Mouse (Mus musculus): ENCODE results near the gene Ezr.
A peak's percentile ranks its signal among the peaks of the same experiment; 100 is the strongest.

Ezr gene

DNA sequence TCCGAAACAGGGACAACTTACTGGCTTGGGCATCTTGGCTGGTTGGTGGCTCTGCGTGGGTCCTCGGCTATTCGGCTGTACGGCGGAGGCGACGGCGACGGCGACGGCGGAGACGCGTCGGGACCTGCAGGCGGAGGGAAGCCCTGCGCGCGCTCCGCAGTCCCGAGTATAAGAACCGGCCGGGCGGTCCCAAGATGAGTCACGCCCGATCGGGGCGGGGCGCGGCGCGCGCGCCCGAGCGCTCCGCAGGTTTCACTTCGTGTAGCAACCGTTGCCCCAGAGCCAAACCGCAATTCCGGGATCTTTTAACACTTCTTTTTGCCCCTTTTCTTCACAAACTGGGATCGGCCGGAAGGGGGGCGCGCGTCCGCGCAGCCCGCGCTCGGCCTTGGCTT lies at the start of gene Ezr:
Gene Ezr (minus strand): TSS at position 174 of the 395 bp plus-strand sequence.
- DNase-seq (ENCODE audit: low read depth) = peak; percentile 91

DNA sequence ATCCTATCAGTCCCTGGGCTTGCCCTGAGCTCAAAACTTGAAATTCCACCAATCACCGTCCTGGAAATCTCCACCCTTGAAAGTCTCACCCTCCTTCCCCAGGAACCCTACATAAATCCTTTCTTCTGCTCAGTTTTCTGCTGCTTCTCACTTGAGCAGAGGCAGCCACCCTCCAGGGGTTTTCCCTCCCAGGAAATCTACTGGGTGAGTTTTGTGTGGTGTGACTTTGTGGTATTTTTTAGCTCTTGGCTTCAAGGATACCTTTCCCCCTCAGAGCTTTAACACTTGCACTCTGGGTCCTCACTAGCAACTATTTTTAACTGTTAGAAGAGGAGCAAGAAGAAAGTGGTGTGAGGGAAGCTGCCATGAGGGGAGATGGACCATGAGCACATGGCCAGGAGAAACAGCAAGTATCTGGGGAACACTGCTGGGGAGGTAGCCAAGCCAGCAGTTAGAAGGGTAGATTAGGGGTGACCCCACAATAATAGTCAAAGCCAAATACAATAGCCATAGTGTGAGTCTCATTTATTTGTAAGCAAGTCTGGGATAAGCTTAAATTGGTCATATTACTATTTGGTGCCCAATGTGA lies 47.5 kb upstream of the Ezr start:
- DNase-seq (ENCODE audit: low read depth) = no peak

- DNase-seq (ENCODE audit: low read depth) = peak; percentile 27
Measured at GRCm38 (mm10) chr17:6828531-6829150, 46.1 kb upstream of the Ezr start.

- peak; percentile 91 for DNase-seq (ENCODE audit: low read depth)
Measured at GRCm38 (mm10) chr17:6827740-6828461, 45.3 kb upstream of the Ezr start.

DNA sequence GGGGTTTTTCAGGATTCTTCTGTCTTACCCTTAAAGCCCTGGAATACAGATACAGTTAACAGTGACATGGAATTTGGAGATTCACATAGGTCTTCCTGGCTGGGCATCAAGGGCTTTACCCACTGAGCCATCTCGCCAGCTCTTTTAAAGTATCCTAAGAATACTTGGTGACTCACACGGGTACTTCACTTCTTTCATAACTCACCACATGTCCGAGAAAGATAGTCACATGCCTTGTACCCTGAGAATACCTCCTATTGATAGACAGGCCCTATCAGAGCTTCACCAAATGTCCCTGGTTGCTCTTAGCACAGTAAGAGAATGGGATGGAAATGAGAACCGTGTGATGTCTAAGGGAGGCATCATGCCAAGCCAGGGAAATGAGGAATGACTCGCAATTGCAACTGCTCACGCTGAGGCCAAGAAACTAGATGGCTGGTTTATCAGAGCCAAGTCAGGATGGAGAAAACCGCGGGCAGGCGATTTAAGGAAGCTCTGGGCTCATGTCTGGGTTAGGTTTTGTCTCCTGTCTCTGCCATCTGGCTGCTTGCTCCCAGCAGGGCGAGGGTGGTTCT lies 44.7 kb upstream of the Ezr start:
- DNase-seq (ENCODE audit: low read depth) = peak; percentile 82

- no peak for DNase-seq (ENCODE audit: low read depth)
Measured at GRCm38 (mm10) chr17:6816796-6817195, 34.2 kb upstream of the Ezr start.

- DNase-seq (ENCODE audit: low read depth) = no peak
Measured at GRCm38 (mm10) chr17:6816151-6816550, 33.6 kb upstream of the Ezr start.

GRCm38 (mm10) chr17:6814656-6815055 lies 32.1 kb upstream of the Ezr start:
- DNase-seq (ENCODE audit: low read depth) = no peak

GRCm38 (mm10) chr17:6812851-6813191 lies 30.2 kb upstream of the Ezr start:
- no peak for DNase-seq (ENCODE audit: low read depth)

DNA sequence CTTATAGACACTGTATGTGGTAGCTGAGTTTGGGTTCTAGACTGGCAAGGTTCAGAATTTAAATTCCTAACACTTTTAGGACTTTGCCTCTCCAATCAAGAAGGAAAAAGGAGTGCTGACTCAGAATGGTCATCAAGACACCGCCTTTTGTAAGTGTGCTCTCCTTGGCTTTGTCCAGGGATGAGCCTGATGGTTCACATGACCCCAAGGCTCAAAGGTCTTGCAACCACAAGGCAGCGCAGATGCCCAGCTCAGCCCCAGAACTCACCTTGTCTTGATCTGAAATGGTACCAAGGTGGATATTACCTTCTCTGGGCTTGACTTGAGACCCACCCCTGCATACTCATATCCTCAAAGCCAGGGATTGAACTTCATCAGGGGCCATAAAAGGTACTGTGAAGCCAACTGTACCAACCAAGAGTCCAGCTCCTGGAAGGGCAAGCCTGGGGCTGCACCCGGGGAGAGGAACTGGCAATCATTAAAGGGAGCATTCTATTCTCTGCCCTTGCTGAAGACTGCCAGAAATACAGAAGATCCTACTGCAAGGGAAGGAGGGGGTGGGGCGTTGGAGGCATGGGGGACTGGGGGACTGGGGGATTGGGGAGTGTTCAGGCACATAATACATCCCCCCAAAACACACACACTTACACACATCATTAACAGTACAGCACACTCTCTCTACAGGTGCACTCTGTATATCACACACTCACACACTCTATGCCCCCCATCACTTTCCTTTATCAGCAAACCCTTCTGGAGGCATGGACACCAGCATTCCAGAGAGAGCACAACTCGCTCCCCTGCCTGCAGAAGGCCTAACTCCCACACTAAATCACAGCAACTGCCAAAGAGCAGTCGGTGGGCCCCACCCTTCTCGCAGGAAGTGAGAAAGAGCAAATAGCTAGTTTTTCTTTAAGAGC lies 29.6 kb upstream of the Ezr start:
- peak; percentile 31 for DNase-seq (ENCODE audit: low read depth)

DNA sequence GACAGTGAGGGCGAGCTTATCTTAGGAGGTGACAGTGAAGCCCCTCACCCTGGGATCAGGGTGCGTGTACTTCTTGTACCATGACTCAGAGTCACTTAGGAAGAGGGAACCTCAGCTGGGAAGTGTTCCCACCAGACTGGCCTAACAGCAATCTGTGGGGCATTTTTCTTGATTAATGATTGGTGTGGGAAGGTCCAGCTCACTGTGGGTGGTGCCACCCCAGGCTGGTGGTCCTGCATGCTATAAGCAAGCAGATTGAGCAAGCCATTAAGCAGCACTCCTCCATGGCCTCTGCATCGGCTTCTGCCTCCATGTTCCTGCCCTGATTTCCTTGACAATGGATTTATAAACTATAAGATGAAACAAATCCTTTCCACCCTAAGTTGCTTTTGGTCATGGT lies 26.7 kb upstream of the Ezr start:
- no peak for DNase-seq (ENCODE audit: low read depth)

DNA sequence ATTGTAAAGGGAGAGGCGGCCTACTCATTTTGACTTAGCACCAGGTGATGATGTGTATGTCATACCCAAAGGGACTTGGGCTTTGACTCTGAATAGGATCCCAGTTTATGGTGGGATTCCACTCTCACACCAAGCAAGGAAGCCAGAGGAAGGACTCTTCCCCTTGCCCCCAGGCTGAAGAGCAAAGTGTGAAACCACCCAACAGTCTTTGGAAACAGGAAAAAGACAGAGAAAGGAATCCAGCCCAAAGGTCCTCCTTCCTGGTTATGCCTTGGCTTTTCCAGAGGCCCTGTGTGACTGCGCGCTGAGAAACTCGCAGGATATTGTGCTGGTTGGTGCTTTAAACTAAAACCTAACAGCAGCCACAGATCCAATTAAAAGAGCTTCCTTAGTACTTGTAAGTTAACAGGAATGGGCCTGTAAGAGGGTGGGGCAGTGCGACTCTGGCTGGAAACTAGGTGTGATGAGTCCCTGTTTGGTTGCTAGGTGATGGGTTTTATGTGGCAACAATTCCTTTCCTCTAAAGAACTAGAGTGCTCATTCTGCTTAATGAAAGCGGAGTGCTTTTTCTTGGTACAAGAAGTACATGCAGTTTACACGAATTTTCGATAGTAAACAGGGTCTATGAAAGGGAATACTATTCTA lies 26.1 kb upstream of the Ezr start:
- peak; percentile 41 for DNase-seq (ENCODE audit: low read depth)

- DNase-seq (ENCODE audit: low read depth) = peak; percentile 37
Measured at GRCm38 (mm10) chr17:6807827-6808520, 25.4 kb upstream of the Ezr start.

DNA sequence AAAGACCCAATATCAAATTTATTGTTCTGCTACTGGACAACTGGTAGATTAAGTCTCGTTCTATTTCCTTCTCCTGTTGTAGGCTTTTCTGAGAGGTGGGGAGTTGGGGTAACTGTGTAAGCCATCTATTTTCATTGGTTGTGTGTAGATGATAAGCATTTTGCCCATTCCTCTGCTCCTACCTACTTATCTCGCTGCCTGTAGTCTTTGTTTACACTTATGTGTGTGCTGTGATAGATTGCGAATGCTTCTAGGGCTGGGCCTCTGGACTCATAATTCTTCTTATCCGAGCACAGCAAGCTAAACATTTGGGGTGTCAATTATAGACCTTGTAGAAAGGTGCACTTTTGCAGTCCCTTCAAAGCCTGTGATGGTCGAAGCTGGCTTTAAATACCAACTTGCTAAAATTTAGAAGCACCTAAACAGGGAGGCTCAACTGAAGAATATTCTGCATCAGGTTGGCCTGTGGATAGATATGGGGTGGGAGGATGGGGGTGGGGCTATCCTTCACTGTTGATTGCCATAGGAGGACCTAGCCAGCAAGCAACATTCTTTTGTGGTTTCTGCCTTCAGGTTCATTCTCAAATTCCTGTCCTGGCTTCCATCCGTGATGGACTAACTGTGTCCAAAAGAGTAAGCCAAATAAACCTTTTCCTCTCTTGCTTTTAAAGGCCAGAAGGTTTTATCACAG lies 22.4 kb upstream of the Ezr start:
- DNase-seq (ENCODE audit: low read depth) = no peak

- DNase-seq (ENCODE audit: low read depth) = no peak
Measured at GRCm38 (mm10) chr17:6804111-6804510, 21.5 kb upstream of the Ezr start.

GRCm38 (mm10) chr17:6803614-6804013 lies 21.0 kb upstream of the Ezr start:
- DNase-seq (ENCODE audit: low read depth) = peak; percentile 21

GRCm38 (mm10) chr17:6798392-6799061 lies 15.9 kb upstream of the Ezr start:
- DNase-seq (ENCODE audit: low read depth) = no peak

DNA sequence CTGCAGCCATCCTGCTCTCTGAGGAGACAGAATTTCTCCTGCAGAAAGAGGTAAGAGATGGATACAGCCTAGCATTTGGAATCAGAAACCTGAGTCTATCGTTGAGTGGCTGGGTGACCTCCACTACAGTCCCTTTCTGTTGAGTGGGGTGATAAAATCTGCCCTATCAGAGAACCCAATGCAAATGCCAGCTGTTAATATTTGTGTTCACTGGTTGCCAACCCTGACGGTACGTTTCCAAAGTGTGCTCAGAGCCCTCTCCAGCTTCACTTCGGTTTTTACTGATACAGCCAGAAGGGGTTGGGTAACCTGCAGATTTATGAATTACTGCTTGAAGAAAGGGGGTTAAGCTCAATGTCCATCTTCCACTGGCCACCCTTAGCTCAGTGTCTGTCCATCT lies 14.9 kb upstream of the Ezr start:
- no peak for DNase-seq (ENCODE audit: low read depth)

DNA sequence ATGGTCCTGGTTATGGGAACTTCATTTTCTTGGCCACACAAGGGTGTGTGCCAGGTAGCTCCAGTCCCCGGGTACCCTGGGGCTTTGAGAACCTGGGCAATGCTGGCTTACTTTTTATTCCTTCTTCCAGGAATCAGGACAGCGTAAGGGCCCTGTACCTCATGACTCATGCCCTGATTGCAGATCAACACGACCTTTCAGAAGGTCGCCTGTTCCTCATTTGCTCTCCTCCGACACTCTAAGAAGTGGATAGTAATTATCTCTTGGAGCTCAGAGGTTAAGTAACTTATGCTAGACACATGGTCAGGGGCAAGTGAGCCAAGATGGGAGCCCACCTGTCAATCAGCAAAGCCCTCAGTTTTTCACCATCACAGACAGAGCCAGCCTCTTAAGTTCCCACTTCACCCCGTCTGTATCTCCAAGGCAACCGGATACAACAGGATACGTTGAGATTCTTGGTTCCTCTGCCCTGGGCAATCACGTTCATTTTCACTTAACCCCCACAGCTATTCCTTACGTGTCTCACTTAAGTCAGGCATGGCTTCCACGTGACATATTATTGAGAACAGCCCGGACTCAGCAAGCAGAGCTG lies 11.7 kb upstream of the Ezr start:
- DNase-seq (ENCODE audit: low read depth) = peak; percentile 27

All from NIH3T3 (cell line).